Mouse (Mus musculus) embryonic fibroblast, embryonic 13.5 days (primary cell): ENCODE measurements around the gene Taf11. TPM values are rescaled to one million over a fixed set of nuclear protein-coding genes. Genes with fewer than 3 reads are reported as not detected.

Experiments used
- H3K27ac ChIP-seq: 2 replicates; pipeline ENCODE4 v1.5.1; 2012; ENCODE audit warnings: low read length, control low read depth, inconsistent platforms; ENCODE audit not compliant: insufficient read depth
- H3K4me1 ChIP-seq: 2 replicates; pipeline ENCODE4 v1.6.1; 2011; ENCODE audit warnings: low read length; ENCODE audit not compliant: control insufficient read depth, insufficient read depth
- H3K4me3 ChIP-seq: 2 replicates; pipeline ENCODE4 v1.5.1; 2011; ENCODE audit warnings: mild to moderate bottlenecking, control low read depth, low read length; ENCODE audit not compliant: insufficient read depth
- CTCF ChIP-seq: IDR thresholded peaks from 2 replicates; pipeline ENCODE4 v1.5.1; 2011; ENCODE audit warnings: mild to moderate bottlenecking, control low read depth, low read length, moderate library complexity, borderline replicate concordance; ENCODE audit not compliant: insufficient read depth
- POLR2A ChIP-seq: IDR thresholded peaks from 2 replicates; pipeline ENCODE4 v1.6.1; 2011; ENCODE audit warnings: low read depth, mild to moderate bottlenecking, control low read depth, low read length, moderate library complexity
- polyA plus RNA-seq: library from polyadenylated mRNA; stranded (reverse); fragments of >200 nt; gene quantifications from 2 replicates; pipeline ENCODE4 v1.2.4, GENCODE M21; 2011; ENCODE audit warnings: low read depth; ENCODE audit not compliant: missing spikeins, insufficient read length

Taf11 gene
- polyA plus RNA-seq, 1 experiment: 39.5 TPM

GRCm38 (mm10) chr17:27940352-27940751 lies 30.7 kb upstream of the Taf11 start:
- Histone ChIP-seq H3K27ac (no peak overlapping the region), H3K4me3 (no peak overlapping the region), H3K4me1 (peaks cover 13% of the 10 kb centered on the region)
- TF ChIP-seq CTCF (no peak), POLR2A (no peak)

GRCm38 (mm10) chr17:27939028-27939427 lies 29.4 kb upstream of the Taf11 start:
- H3K4me1 ChIP-seq: peaks cover 13% of the 10 kb centered on the region
- no peak for TF ChIP-seq POLR2A
- no peak for TF ChIP-seq CTCF
- H3K4me3 ChIP-seq: no peak overlapping the region
- H3K27ac ChIP-seq: no peak overlapping the region

GRCm38 (mm10) chr17:27938121-27938754 lies 28.6 kb upstream of the Taf11 start:
- Histone ChIP-seq H3K4me3 (no peak overlapping the region), H3K4me1 (peaks cover 13% of the 10 kb centered on the region), H3K27ac (no peak overlapping the region)
- TF ChIP-seq CTCF (no peak), POLR2A (no peak)

DNA sequence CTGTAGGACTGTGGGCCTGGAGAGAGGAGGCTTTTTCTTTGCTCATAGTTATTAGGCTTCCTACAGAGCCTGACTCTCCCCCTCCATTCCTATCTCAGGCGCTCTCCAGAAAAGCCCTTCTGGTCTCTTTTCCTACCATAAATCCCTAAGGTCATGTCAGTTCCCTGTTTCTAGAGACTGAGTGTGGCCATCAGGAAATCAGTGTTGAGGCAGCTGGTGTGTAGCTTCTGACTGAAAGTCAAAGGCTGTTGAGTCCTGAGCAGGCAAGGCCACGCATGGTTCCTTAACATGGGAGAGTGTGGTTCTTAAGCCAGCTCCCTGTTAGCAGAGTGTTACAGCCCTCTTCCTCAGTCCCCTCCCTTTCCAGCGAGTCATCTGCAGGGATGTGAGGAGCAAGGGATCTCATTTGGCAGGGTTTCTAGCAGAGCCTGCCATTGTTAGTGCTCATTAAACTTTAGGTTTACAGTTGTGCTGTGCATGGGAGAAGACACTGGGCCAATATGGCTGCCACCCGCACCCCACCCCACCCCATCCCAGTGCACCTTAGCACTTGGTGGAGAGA lies 27.5 kb upstream of the Taf11 start:
- TF ChIP-seq CTCF (no peak), POLR2A (0 out of 2 replicates have a peak, but pooled peaks have one; percentile 21)
- H3K4me1 ChIP-seq: peaks cover 13% of the 10 kb centered on the region
- H3K4me3 ChIP-seq: no peak overlapping the region
- H3K27ac ChIP-seq: no peak overlapping the region

DNA sequence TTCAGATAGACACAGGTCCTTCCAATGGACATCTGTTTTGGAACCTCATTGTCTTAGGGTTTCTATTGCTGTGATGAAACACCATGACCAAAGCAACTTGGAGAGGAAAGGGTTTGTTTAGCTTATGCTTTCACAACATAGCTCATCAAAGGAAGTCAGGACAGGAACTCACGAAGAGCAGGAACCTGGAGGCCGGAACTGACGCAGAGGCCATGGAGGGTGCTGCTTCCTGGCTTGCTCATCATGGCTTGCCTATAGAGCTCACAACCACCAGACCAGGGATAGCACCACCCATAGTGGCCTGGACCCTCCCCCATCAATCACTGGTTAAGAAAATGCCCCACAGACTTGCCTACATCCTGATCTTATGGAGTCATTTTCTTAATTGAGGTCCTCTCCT lies 25.4 kb upstream of the Taf11 start:
- H3K4me1 ChIP-seq: peaks cover 13% of the 10 kb centered on the region
- no peak overlapping the region for H3K27ac ChIP-seq
- no peak for TF ChIP-seq POLR2A
- TF ChIP-seq CTCF: no peak
- no peak overlapping the region for H3K4me3 ChIP-seq

- Histone ChIP-seq H3K27ac (no peak overlapping the region), H3K4me1 (peaks cover 13% of the 10 kb centered on the region), H3K4me3 (no peak overlapping the region)
- no peak for TF ChIP-seq CTCF
- TF ChIP-seq POLR2A: no peak
Observed at GRCm38 (mm10) chr17:27934136-27934910, 24.7 kb upstream of the Taf11 start.

- H3K4me1 ChIP-seq: no peaks in the 10 kb centered on the region
- TF ChIP-seq CTCF: no peak
- TF ChIP-seq POLR2A: no peak
- no peak overlapping the region for H3K27ac ChIP-seq
- H3K4me3 ChIP-seq: no peak overlapping the region
Observed at GRCm38 (mm10) chr17:27931826-27932225, 22.2 kb upstream of the Taf11 start.

DNA sequence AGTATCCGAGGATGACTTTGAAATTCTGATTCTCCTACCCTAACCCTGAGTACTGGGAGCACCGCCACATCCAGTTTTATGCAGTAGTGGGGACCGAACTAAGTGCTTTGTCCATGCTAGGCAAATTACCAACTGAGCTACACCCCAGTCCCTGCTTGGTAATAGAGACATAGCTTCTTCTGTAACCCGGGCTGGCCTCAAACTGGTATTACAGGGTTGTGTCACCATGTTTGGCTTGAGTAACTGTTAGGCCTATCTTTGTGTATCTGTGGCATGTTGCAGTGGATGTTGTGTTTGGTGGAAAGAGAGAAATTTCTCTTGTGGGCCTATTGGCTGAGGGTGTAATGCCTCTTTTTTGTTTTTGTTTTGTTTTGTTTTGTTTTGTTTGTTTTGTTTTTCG lies 20.6 kb upstream of the Taf11 start:
- H3K27ac ChIP-seq: no peak overlapping the region
- no peaks in the 10 kb centered on the region for H3K4me1 ChIP-seq
- H3K4me3 ChIP-seq: no peak overlapping the region
- no peak for TF ChIP-seq POLR2A
- TF ChIP-seq CTCF: no peak

- no peaks in the 10 kb centered on the region for H3K4me1 ChIP-seq
- no peak overlapping the region for H3K27ac ChIP-seq
- TF ChIP-seq CTCF (no peak), POLR2A (no peak)
Observed at GRCm38 (mm10) chr17:27925504-27925903, 15.9 kb upstream of the Taf11 start.

DNA sequence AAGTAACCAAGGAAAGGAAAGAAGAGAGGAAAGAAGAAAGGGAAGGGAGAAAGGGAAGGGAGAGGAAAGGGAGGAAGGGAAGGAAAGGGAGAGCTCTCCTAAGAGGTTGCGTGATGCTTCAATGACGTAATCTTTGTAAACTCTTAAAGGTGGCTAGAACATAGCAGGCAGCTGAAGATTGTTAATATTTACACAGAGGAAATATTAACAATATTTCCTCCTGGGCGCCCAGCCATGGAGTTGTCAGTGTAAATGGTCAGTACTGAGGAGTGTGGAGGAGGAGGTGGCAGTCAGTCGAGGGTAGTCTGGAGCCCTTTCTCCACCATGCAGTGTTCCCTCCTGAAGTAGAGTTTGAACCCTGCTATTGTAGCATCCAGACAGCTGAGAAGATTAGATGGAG lies 15.4 kb upstream of the Taf11 start:
- Histone ChIP-seq H3K4me3 (no peak overlapping the region), H3K27ac (no peak overlapping the region), H3K4me1 (no peaks in the 10 kb centered on the region)
- no peak for TF ChIP-seq POLR2A
- no peak for TF ChIP-seq CTCF

More at GRCm38 (mm10) chr17:27925504-27925903, 15.9 kb upstream of the Taf11 start:
- no peak overlapping the region for H3K4me3 ChIP-seq
